ENCODE assay signal across 8 mouse cellular contexts in genomic region chr4:86749361-86749841, GRCm38 (mm10). TPM values are rescaled to one million over a fixed set of nuclear protein-coding genes. Genes with fewer than 3 reads are reported as not detected.
DNase-seq lines count a peak whose midpoint lies in the region; ATAC-seq and TF ChIP-seq lines count a peak whose summit lies in the region.

No protein-coding gene starts in this region.

- under 1% methylated on average over 13 of the region's 13 CpGs for WGBS in kidney, adult 2 months
- under 1% methylated on average over 13 of the region's 13 CpGs for WGBS in forebrain, embryonic 14.5 days
- WGBS in liver, postnatal 0 days (ENCODE audit: insufficient replicate concordance), result 1% methylated on average over 13 of the region's 13 CpGs

- TF ChIP-seq EP300 in liver, postnatal 0 days (IDR thresholded peaks at IDR 0.05; ENCODE audit: low read depth), result no peak

- H3K9ac ChIP-seq in forebrain, embryonic 14.5 days (ENCODE audit: low read length), result peak overlapping the region; percentile 95
- peak overlapping the region; percentile 95 for H3K9ac ChIP-seq in liver, postnatal 0 days (replicated peaks)

- no peak for TF ChIP-seq POLR2A in kidney, adult 2 months (IDR thresholded peaks at IDR 0.05; ENCODE audit: low read depth, low read length)
- TF ChIP-seq POLR2A in bone marrow macrophage, adult 2 months (IDR thresholded peaks at IDR 0.05; ENCODE audit: borderline replicate concordance, low read depth, low read length), result no peak

- no peak; the same call in 1 of the 2 replicates for ATAC-seq in forebrain, embryonic 14.5 days
- peak; percentile 3 for ATAC-seq in inflammation-experienced regulatory T-cells, adult 6 months
- ATAC-seq in liver, postnatal 0 days, result no peak
- no peak for ATAC-seq in erythroid progenitor cell, adult 5-6 weeks (replicated peaks; ENCODE audit: low FRiP score, poor library complexity, severe bottlenecking)

- peaks cover 22% of the 10 kb centered on the region; the same call in 1 of the 2 replicates for H3K4me1 ChIP-seq in kidney, adult 2 months (ENCODE audit: control insufficient read depth, insufficient read depth, low read length)
- H3K4me1 ChIP-seq in bone marrow macrophage, adult 2 months (ENCODE audit: control insufficient read depth, insufficient read depth, low read length), result peaks cover 10% of the 10 kb centered on the region
- peaks cover 11% of the 10 kb centered on the region for H3K4me1 ChIP-seq in forebrain, embryonic 14.5 days (ENCODE audit: control insufficient read depth, insufficient read depth, low read length)
- H3K4me1 ChIP-seq in liver, postnatal 0 days (ENCODE audit: insufficient read depth), result peaks cover 9% of the 10 kb centered on the region

- peak overlapping the region; percentile 70 for H3K4me2 ChIP-seq in forebrain, embryonic 14.5 days (ENCODE audit: low read length)
- H3K4me2 ChIP-seq in liver, postnatal 0 days (ENCODE audit: low read depth, low read length), result peak overlapping the region; percentile 91

- H3K27ac ChIP-seq in kidney, adult 2 months (ENCODE audit: insufficient read depth, low read depth, low read length), result peak overlapping the region; percentile 98; the same call in 1 of the 2 replicates
- H3K27ac ChIP-seq in bone marrow macrophage, adult 2 months (ENCODE audit: insufficient read depth, low read depth, low read length), result peak overlapping the region; percentile 79
- peak overlapping the region; percentile 66; the same call in 1 of the 2 replicates for H3K27ac ChIP-seq in forebrain, embryonic 14.5 days (ENCODE audit: low read depth, low read length)
- peak overlapping the region; percentile 94; the same call in 1 of the 2 replicates for H3K27ac ChIP-seq in liver, postnatal 0 days (ENCODE audit: low read depth)

- peak; percentile 24 for DNase-seq in kidney, adult 2 months
- DNase-seq in kidney, adult 11 months, result no peak
- peak; percentile 39 for DNase-seq in forebrain, embryonic 14.5 days (ENCODE audit: low spot score)
- peak; percentile 19 for DNase-seq in liver, postnatal 0 days
- DNase-seq in right cerebral cortex, adult 2 months (ENCODE audit: low spot score in 2 of 2), result peak; percentile 46 to 49

- no peaks in the 10 kb centered on the region for H3K9me3 ChIP-seq in forebrain, embryonic 14.5 days (replicated peaks; ENCODE audit: control insufficient read depth, low read length)
- H3K9me3 ChIP-seq in liver, postnatal 0 days (ENCODE audit: low read length), result no peaks in the 10 kb centered on the region

- peak overlapping the region; percentile 90 for H3K4me3 ChIP-seq in kidney, adult 2 months (ENCODE audit: insufficient read depth, low read depth, low read length)
- peak overlapping the region; percentile 86 for H3K4me3 ChIP-seq in bone marrow macrophage, adult 2 months (ENCODE audit: insufficient read depth, low read length)
- H3K4me3 ChIP-seq in forebrain, embryonic 14.5 days (ENCODE audit: low read depth, low read length), result peak overlapping the region; percentile 98
- H3K4me3 ChIP-seq in liver, postnatal 0 days (ENCODE audit: low read depth, low read length), result peak overlapping the region; percentile 93

- no peaks in the 10 kb centered on the region for H3K27me3 ChIP-seq in kidney, adult 2 months (replicated peaks; ENCODE audit: control insufficient read depth, insufficient read depth, low read length)
- no peaks in the 10 kb centered on the region for H3K27me3 ChIP-seq in forebrain, embryonic 14.5 days (replicated peaks; ENCODE audit: control insufficient read depth, insufficient read depth, low read length)
- no peaks in the 10 kb centered on the region for H3K27me3 ChIP-seq in liver, postnatal 0 days (ENCODE audit: insufficient read depth, low read length)

- H3K36me3 ChIP-seq in kidney, adult 2 months (ENCODE audit: control insufficient read depth, insufficient read depth, low read length), result no peaks in the 10 kb centered on the region
- H3K36me3 ChIP-seq in forebrain, embryonic 14.5 days (ENCODE audit: control insufficient read depth, insufficient read depth, low read length), result no peaks in the 10 kb centered on the region
- H3K36me3 ChIP-seq in liver, postnatal 0 days (replicated peaks; ENCODE audit: insufficient read depth, low read length), result no peaks in the 10 kb centered on the region

- no peak for TF ChIP-seq CTCF in kidney, adult 2 months (conservative IDR thresholded peaks at IDR 0.05; ENCODE audit: insufficient read depth, insufficient read length, low read depth, low read length)
- TF ChIP-seq CTCF in bone marrow macrophage, adult 2 months (IDR thresholded peaks at IDR 0.05; ENCODE audit: low read depth, low read length), result no peak
- no peak for TF ChIP-seq CTCF in liver, postnatal 0 days (IDR thresholded peaks at IDR 0.05; ENCODE audit: low read depth)

RNA-seq across cellular contexts. Expression of gene Dennd4c, which starts 1.0 kb away (rescaled TPM):
- 4.7 and 5.6 TPM in 2 replicates for polyA plus RNA-seq in kidney, adult 2 months (2012; rRNA removed)
- 48.6 and 56.5 TPM in 2 replicates for polyA plus RNA-seq in bone marrow macrophage, adult 2 months (2012; ENCODE audit: insufficient read depth, insufficient read length, missing spikeins)
- 3.1 and 3.7 TPM in 2 replicates for polyA plus RNA-seq in forebrain, embryonic 14.5 days (2014; fragmentation: Nextera tagmentation; extraction: Ambion mirVana)
- 1 to 10 TPM; 6.6 to 9.9 (median 8.8) TPM for polyA plus RNA-seq in inflammation-experienced regulatory T-cells, adult 6 months (2017; shearing (Covaris generic))
- 1.4 and 1.8 TPM in 2 replicates for polyA plus RNA-seq in liver, postnatal 0 days (2015; fragmentation: Nextera tagmentation; extraction: Ambion mirVana)
- total RNA-seq in erythroid progenitor cell, adult 5-6 weeks (2015; ENCODE audit: low replicate concordance), result 9.2 and 12.3 TPM in 2 replicates
- total RNA-seq in erythroid progenitor cell, adult 5-6 weeks (2017; ENCODE audit: low replicate concordance), result 10.5 and 11.8 TPM in 2 replicates
